Mouse (Mus musculus) lung, adult 2 months (tissue): ENCODE data around the gene Ing2.

Experiments
- CTCF ChIP-seq: fragments of 200-500 bp; IDR thresholded peaks from 2 replicates; pipeline ENCODE4 v1.5.1; 2011; ENCODE audit warnings: mild to moderate bottlenecking, low read length, control low read depth; ENCODE audit not compliant: insufficient read depth
- POLR2A ChIP-seq: fragments of 200-500 bp; IDR thresholded peaks from 2 replicates; pipeline ENCODE4 v1.6.1; 2011; ENCODE audit warnings: low read depth, mild to moderate bottlenecking, control low read depth, low read length, borderline replicate concordance; ENCODE audit errors: extremely low read depth

GRCm38 (mm10) chr8:47683994-47684393 is 8.6 kb upstream of the Ing2 start:
- TF ChIP-seq POLR2A: no peak
- no peak for TF ChIP-seq CTCF
